Mouse (Mus musculus) E14TG2a.4 (cell line): ENCODE data around the gene Reps2.

ENCODE experiments used
- CTCF ChIP-seq: conservative IDR thresholded peaks from 2 replicates; pipeline ENCODE4 v1.5.1; 2014; ENCODE audit warnings: low read length
- POU5F1 ChIP-seq: IDR thresholded peaks from 2 replicates; pipeline ENCODE4 v1.6.1; 2014; ENCODE audit warnings: low read length, borderline replicate concordance

- no peak for TF ChIP-seq CTCF
- no peak for TF ChIP-seq POU5F1
These were observed 75.0 kb downstream of the Reps2 start for GRCm38 (mm10) chrX:162568439-162568838.
